In the genomic region with DNA sequence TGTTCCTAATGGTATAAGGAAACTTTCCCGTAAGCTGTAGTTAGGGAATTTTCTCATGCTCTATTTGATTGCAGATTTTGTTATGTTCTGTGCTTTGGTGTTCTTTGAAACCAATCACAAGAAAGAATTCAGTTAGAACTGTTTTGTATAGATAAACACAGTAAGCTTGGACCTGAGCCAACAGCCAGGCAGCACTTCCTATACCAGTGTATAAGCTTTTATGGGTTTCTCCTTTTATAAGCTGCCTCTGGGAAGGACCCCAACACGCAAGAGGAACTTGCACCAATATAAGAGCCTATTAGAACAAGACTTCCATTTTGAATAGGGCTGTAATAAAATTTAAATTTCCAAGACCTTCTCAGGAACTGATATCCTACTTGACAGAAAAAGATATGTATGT, we compare ENCODE assay signal across 16 mouse cellular contexts.
"Had no signal": no experiment of that assay in that cellular context is flagged by ENCODE, and none has a peak within 500 bp of the region (broad histone marks: within the 10 kb centered on the region; RNA-seq: fewer than 3 reads in every experiment).

No protein-coding gene starts in this region.

- ATAC-seq: midbrain, embryonic 13.5 days; midbrain, embryonic 16.5 days had no signal

- H3K36me3 ChIP-seq: kidney, embryonic 15.5 days; limb, embryonic 12.5 days; liver, embryonic 13.5 days; midbrain, embryonic 10.5 days; midbrain, embryonic 13.5 days had no signal

- H3K4me2 ChIP-seq: kidney, embryonic 15.5 days; limb, embryonic 12.5 days; liver, embryonic 13.5 days; midbrain, embryonic 13.5 days had no signal

- H3K27me3 ChIP-seq: kidney, embryonic 15.5 days; limb, embryonic 12.5 days; liver, embryonic 13.5 days; midbrain, embryonic 13.5 days had no signal

- H3K4me1 ChIP-seq: liver, embryonic 13.5 days; midbrain, embryonic 13.5 days had no signal

- H3K9ac ChIP-seq: kidney, embryonic 15.5 days; limb, embryonic 12.5 days; liver, embryonic 13.5 days; midbrain, embryonic 13.5 days had no signal

- H3K4me3 ChIP-seq: kidney, embryonic 15.5 days; left cerebral cortex, adult 2 months; limb, embryonic 12.5 days; liver, embryonic 13.5 days; midbrain, embryonic 10.5 days; midbrain, embryonic 13.5 days; myocyte had no signal

- H3K27ac ChIP-seq: kidney, embryonic 15.5 days; left cerebral cortex, adult 2 months; liver, embryonic 13.5 days; midbrain, embryonic 10.5 days; midbrain, embryonic 13.5 days had no signal

- H3K9me3 ChIP-seq: kidney, embryonic 15.5 days; limb, embryonic 12.5 days; liver, embryonic 13.5 days; midbrain, embryonic 10.5 days; midbrain, embryonic 13.5 days had no signal

- DNase-seq: kidney, adult 8-10 months; kidney, postnatal 10 days; kidney, postnatal 36 days; layer of hippocampus, postnatal 36 days; liver, embryonic 13.5 days; lung, postnatal 14 days; lung, postnatal 4 days; thymus, adult 18-20 months; thymus, postnatal 36 days had no signal
